Mouse (Mus musculus) stomach, postnatal 0 days (tissue): Measurements from ENCODE around the gene Rgs8. TPM values are rescaled to one million over a fixed set of nuclear protein-coding genes. Genes with fewer than 3 reads are reported as not detected.

Experiments used
- ATAC-seq: fragments of 200-750 bp; cut with Nextera tagmentation; 2 replicates; pipeline ENCODE4 v1.8.0; 2017; ENCODE audit not compliant: low FRiP score, low TSS enrichment
- DNase-seq: peaks from one replicate; pipeline ENCODE4 v3.0.0-alpha.2; 2016; ENCODE audit warnings: low spot score
- H3K27ac ChIP-seq: fragments of 300-500 bp; sonication (generic); replicated peaks from 2 replicates; pipeline ENCODE4 v1.5.1; 2014; ENCODE audit warnings: mild to moderate bottlenecking, control low read depth
- H3K27me3 ChIP-seq: fragments of 300-500 bp; sonication (generic); 2 replicates; pipeline ENCODE4 v1.6.1; 2014; ENCODE audit warnings: low read length; ENCODE audit not compliant: control insufficient read depth, insufficient read depth
- H3K36me3 ChIP-seq: fragments of 300-500 bp; sonication (generic); 2 replicates; pipeline ENCODE4 v1.6.1; 2014; ENCODE audit warnings: low read length, mixed read lengths; ENCODE audit not compliant: control insufficient read depth, insufficient read depth
- H3K4me1 ChIP-seq: fragments of 300-500 bp; sonication (generic); replicated peaks from 2 replicates; pipeline ENCODE4 v1.6.1; 2014; ENCODE audit warnings: antibody characterized with exemption; ENCODE audit not compliant: control insufficient read depth, insufficient read depth
- H3K4me2 ChIP-seq: fragments of 300-500 bp; sonication (generic); replicated peaks from 2 replicates; pipeline ENCODE4 v1.6.1; 2014; ENCODE audit warnings: low read depth, mild to moderate bottlenecking, control low read depth, moderate library complexity
- H3K4me3 ChIP-seq: fragments of 300-500 bp; sonication (generic); 2 replicates; pipeline ENCODE4 v1.5.1; 2014; ENCODE audit warnings: low read depth, low read length, control low read depth
- H3K9ac ChIP-seq: fragments of 300-500 bp; sonication (generic); 2 replicates; pipeline ENCODE4 v1.6.1; 2014; ENCODE audit warnings: mild to moderate bottlenecking, low read length, control low read depth, mixed read lengths
- H3K9me3 ChIP-seq: fragments of 300-500 bp; sonication (generic); 2 replicates; pipeline ENCODE4 v1.6.1; 2016; ENCODE audit warnings: low read length; ENCODE audit not compliant: control insufficient read depth
- CTCF ChIP-seq: IDR thresholded peaks from 2 replicates; pipeline ENCODE4 v1.5.1; 2016; ENCODE audit warnings: antibody characterized with exemption, low read depth, mild to moderate bottlenecking, moderate library complexity
- EP300 ChIP-seq: optimal IDR thresholded peaks from 2 replicates; pipeline ENCODE3; 2016; ENCODE audit warnings: antibody characterized with exemption
- WGBS: fragments of 180-500 bp; shearing (Covaris S2); extraction: QIAGEN DNeasy Blood & Tissue Kit; methylation state at CpG from one replicate; pipeline ENCODE4 v1.1.7; 2014; 5-methylcytosine and 5-hydroxymethylcytosine counted together
- polyA plus RNA-seq: library from polyadenylated mRNA; unstranded; fragments of >200 nt; fragmentation: Nextera tagmentation; extraction: Ambion mirVana; gene quantifications from 2 replicates; pipeline ENCODE4 v1.2.1, GENCODE M21; 2015

The Rgs8 gene
- polyA plus RNA-seq, 1 experiment from 2014 or later, result 0.16 TPM

- H3K27ac ChIP-seq, result no peak overlapping the region
- H3K9ac ChIP-seq, result no peak overlapping the region
- TF ChIP-seq CTCF (no peak), EP300 (no peak)
- no peak for ATAC-seq
- no peak overlapping the region for H3K4me3 ChIP-seq
- WGBS, result 72% methylated on average over 8 of the region's 8 CpGs
- H3K4me2 ChIP-seq, result no peak overlapping the region
- no peaks in the 10 kb centered on the region for H3K9me3 ChIP-seq
- H3K27me3 ChIP-seq, result no peaks in the 10 kb centered on the region
- no peak for DNase-seq
- H3K4me1 ChIP-seq, result no peaks in the 10 kb centered on the region
- no peaks in the 10 kb centered on the region for H3K36me3 ChIP-seq
Measured at GRCm38 (mm10) chr1:153702853-153703410, 50.1 kb downstream of the Rgs8 start.

- 28% methylated on average over 12 of the region's 12 CpGs for WGBS
- H3K27ac ChIP-seq, result no peak overlapping the region
- H3K27me3 ChIP-seq, result no peaks in the 10 kb centered on the region
- no peak overlapping the region for H3K9ac ChIP-seq
- no peak overlapping the region for H3K4me2 ChIP-seq
- no peak overlapping the region for H3K4me3 ChIP-seq
- no peaks in the 10 kb centered on the region for H3K9me3 ChIP-seq
- DNase-seq, result no peak
- TF ChIP-seq EP300 (no peak), CTCF (no peak)
- no peak for ATAC-seq
- H3K4me1 ChIP-seq, result no peaks in the 10 kb centered on the region
- no peaks in the 10 kb centered on the region for H3K36me3 ChIP-seq
Measured at GRCm38 (mm10) chr1:153703445-153703991, 50.7 kb downstream of the Rgs8 start.

- Histone ChIP-seq H3K4me1 (no peaks in the 10 kb centered on the region), H3K36me3 (no peaks in the 10 kb centered on the region), H3K27me3 (no peaks in the 10 kb centered on the region), H3K4me3 (no peak overlapping the region), H3K27ac (no peak overlapping the region), H3K4me2 (no peak overlapping the region), H3K9me3 (no peaks in the 10 kb centered on the region), H3K9ac (no peak overlapping the region)
- ATAC-seq, result no peak
- no peak for DNase-seq
- 26% methylated on average over 7 of the region's 7 CpGs for WGBS
- TF ChIP-seq CTCF (no peak), EP300 (no peak)
Measured at GRCm38 (mm10) chr1:153704174-153704573, 51.3 kb downstream of the Rgs8 start.

GRCm38 (mm10) chr1:153704996-153705395 is 52.2 kb downstream of the Rgs8 start:
- no peak overlapping the region for H3K4me2 ChIP-seq
- H3K27me3 ChIP-seq, result no peaks in the 10 kb centered on the region
- DNase-seq, result no peak
- TF ChIP-seq CTCF, result no peak
- TF ChIP-seq EP300, result no peak
- H3K9me3 ChIP-seq, result no peaks in the 10 kb centered on the region
- WGBS, result 54% methylated on average over 3 of the region's 3 CpGs
- H3K4me1 ChIP-seq, result no peaks in the 10 kb centered on the region
- no peak overlapping the region for H3K4me3 ChIP-seq
- H3K27ac ChIP-seq, result no peak overlapping the region
- H3K9ac ChIP-seq, result no peak overlapping the region
- no peaks in the 10 kb centered on the region for H3K36me3 ChIP-seq
- ATAC-seq, result no peak

GRCm38 (mm10) chr1:153708626-153709025 is 55.8 kb downstream of the Rgs8 start:
- Histone ChIP-seq H3K9ac (no peak overlapping the region), H3K9me3 (no peaks in the 10 kb centered on the region), H3K27me3 (no peaks in the 10 kb centered on the region), H3K27ac (no peak overlapping the region), H3K4me2 (no peak overlapping the region), H3K36me3 (no peaks in the 10 kb centered on the region), H3K4me1 (no peaks in the 10 kb centered on the region), H3K4me3 (no peak overlapping the region)
- WGBS, result 89% methylated on average over 5 of the region's 5 CpGs
- DNase-seq (no peak), ATAC-seq (no peak)
- TF ChIP-seq EP300, result no peak
- TF ChIP-seq CTCF, result no peak

- no peaks in the 10 kb centered on the region for H3K4me1 ChIP-seq
- no peak for DNase-seq
- 49% methylated on average over 5 of the region's 5 CpGs for WGBS
- H3K27ac ChIP-seq, result no peak overlapping the region
- no peak for ATAC-seq
- H3K36me3 ChIP-seq, result no peaks in the 10 kb centered on the region
- H3K9ac ChIP-seq, result no peak overlapping the region
- H3K4me2 ChIP-seq, result no peak overlapping the region
- H3K27me3 ChIP-seq, result no peaks in the 10 kb centered on the region
- no peak overlapping the region for H3K4me3 ChIP-seq
- no peak for TF ChIP-seq EP300
- no peak for TF ChIP-seq CTCF
- H3K9me3 ChIP-seq, result no peaks in the 10 kb centered on the region
Measured at GRCm38 (mm10) chr1:153709451-153709850, 56.6 kb downstream of the Rgs8 start.
